Mouse (Mus musculus): ENCODE data around the gene Gm2115. TPM values are rescaled to one million over a fixed set of nuclear protein-coding genes. Genes with fewer than 3 reads are reported as not detected.
A peak's percentile ranks its signal among the peaks of the same experiment; 100 is the strongest.

Gene Gm2115
- polyA plus RNA-seq, 1 experiment, result 1.1 TPM

GRCm38 (mm10) chr7:84596002-84596401 lies 67.2 kb downstream of the Gm2115 start:
- no peaks in the 10 kb centered on the region for H3K27me3 ChIP-seq (replicated peaks; ENCODE audit: control insufficient read depth, insufficient read depth, low read length)
- no peak overlapping the region for H3K27ac ChIP-seq (ENCODE audit: insufficient read depth, low read depth, low read length)
- TF ChIP-seq CTCF (conservative IDR thresholded peaks at IDR 0.05; ENCODE audit: insufficient read depth, insufficient read length, low read depth, low read length) (no peak), POLR2A (IDR thresholded peaks at IDR 0.05; ENCODE audit: low read depth, low read length) (no peak)
- H3K4me1 ChIP-seq (ENCODE audit: control insufficient read depth, insufficient read depth, low read length), result no peaks in the 10 kb centered on the region; the same call in 1 of the 2 replicates
- H3K36me3 ChIP-seq (ENCODE audit: control insufficient read depth, insufficient read depth, low read length), result no peaks in the 10 kb centered on the region; the same call in 1 of the 2 replicates
- WGBS, result 86% methylated on average over 3 of the region's 3 CpGs
- no peak for DNase-seq
- H3K4me3 ChIP-seq (ENCODE audit: insufficient read depth, low read depth, low read length), result no peak overlapping the region

GRCm38 (mm10) chr7:84596633-84597032 lies 67.9 kb downstream of the Gm2115 start:
- Histone ChIP-seq H3K4me3 (ENCODE audit: insufficient read depth, low read depth, low read length) (no peak overlapping the region), H3K4me1 (ENCODE audit: control insufficient read depth, insufficient read depth, low read length) (no peaks in the 10 kb centered on the region; the same call in 1 of the 2 replicates), H3K27me3 (replicated peaks; ENCODE audit: control insufficient read depth, insufficient read depth, low read length) (no peaks in the 10 kb centered on the region), H3K27ac (ENCODE audit: insufficient read depth, low read depth, low read length) (no peak overlapping the region), H3K36me3 (ENCODE audit: control insufficient read depth, insufficient read depth, low read length) (no peaks in the 10 kb centered on the region; the same call in 1 of the 2 replicates)
- 88% methylated on average over 3 of the region's 3 CpGs for WGBS
- DNase-seq, result no peak
- TF ChIP-seq POLR2A (IDR thresholded peaks at IDR 0.05; ENCODE audit: low read depth, low read length) (no peak), CTCF (conservative IDR thresholded peaks at IDR 0.05; ENCODE audit: insufficient read depth, insufficient read length, low read depth, low read length) (no peak)

- Histone ChIP-seq H3K4me3 (ENCODE audit: insufficient read depth, low read depth, low read length) (no peak overlapping the region), H3K4me1 (ENCODE audit: control insufficient read depth, insufficient read depth, low read length) (no peaks in the 10 kb centered on the region; the same call in 1 of the 2 replicates), H3K36me3 (ENCODE audit: control insufficient read depth, insufficient read depth, low read length) (no peaks in the 10 kb centered on the region; the same call in 1 of the 2 replicates), H3K27me3 (replicated peaks; ENCODE audit: control insufficient read depth, insufficient read depth, low read length) (no peaks in the 10 kb centered on the region), H3K27ac (ENCODE audit: insufficient read depth, low read depth, low read length) (no peak overlapping the region)
- TF ChIP-seq CTCF (conservative IDR thresholded peaks at IDR 0.05; ENCODE audit: insufficient read depth, insufficient read length, low read depth, low read length) (no peak), POLR2A (IDR thresholded peaks at IDR 0.05; ENCODE audit: low read depth, low read length) (no peak)
- DNase-seq, result no peak
- WGBS, result 90% methylated on average over 2 of the region's 2 CpGs
These were observed 71.9 kb downstream of the Gm2115 start for GRCm38 (mm10) chr7:84600631-84601030.

DNA sequence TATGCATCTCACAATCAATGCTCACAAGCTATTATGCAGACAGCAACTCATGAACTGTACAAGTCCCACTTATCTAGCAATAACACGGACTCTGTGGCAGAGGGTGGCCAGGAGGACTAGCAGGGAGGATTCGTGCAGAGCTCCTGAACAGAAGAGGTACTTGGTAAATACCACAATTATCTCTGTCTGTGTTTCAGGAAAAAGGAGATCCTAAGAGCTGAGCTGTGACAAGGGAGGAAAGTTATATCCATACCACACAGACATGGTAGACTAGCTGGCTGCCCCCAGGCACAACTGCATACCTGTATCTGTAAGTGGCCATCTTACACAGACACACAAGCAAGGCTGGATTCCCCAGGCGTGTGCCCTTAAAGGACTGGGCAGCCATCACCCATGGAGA lies 72.6 kb downstream of the Gm2115 start:
- Histone ChIP-seq H3K36me3 (ENCODE audit: control insufficient read depth, insufficient read depth, low read length) (no peaks in the 10 kb centered on the region; the same call in 1 of the 2 replicates), H3K4me3 (ENCODE audit: insufficient read depth, low read depth, low read length) (no peak overlapping the region), H3K27ac (ENCODE audit: insufficient read depth, low read depth, low read length) (no peak overlapping the region), H3K4me1 (ENCODE audit: control insufficient read depth, insufficient read depth, low read length) (no peaks in the 10 kb centered on the region; the same call in 1 of the 2 replicates), H3K27me3 (replicated peaks; ENCODE audit: control insufficient read depth, insufficient read depth, low read length) (no peaks in the 10 kb centered on the region)
- TF ChIP-seq POLR2A (IDR thresholded peaks at IDR 0.05; ENCODE audit: low read depth, low read length), result no peak
- TF ChIP-seq CTCF (conservative IDR thresholded peaks at IDR 0.05; ENCODE audit: insufficient read depth, insufficient read length, low read depth, low read length), result no peak
- 91% methylated on average over 3 of the region's 3 CpGs for WGBS
- DNase-seq, result no peak

GRCm38 (mm10) chr7:84604501-84604900 lies 75.7 kb downstream of the Gm2115 start:
- H3K4me1 ChIP-seq (ENCODE audit: control insufficient read depth, insufficient read depth, low read length), result no peaks in the 10 kb centered on the region; the same call in 1 of the 2 replicates
- TF ChIP-seq POLR2A (IDR thresholded peaks at IDR 0.05; ENCODE audit: low read depth, low read length), result no peak
- TF ChIP-seq CTCF (conservative IDR thresholded peaks at IDR 0.05; ENCODE audit: insufficient read depth, insufficient read length, low read depth, low read length), result no peak
- no peaks in the 10 kb centered on the region for H3K36me3 ChIP-seq (ENCODE audit: control insufficient read depth, insufficient read depth, low read length)
- DNase-seq, result peak; percentile 93
- peak overlapping the region; percentile 88 for H3K27ac ChIP-seq (ENCODE audit: insufficient read depth, low read depth, low read length)
- 27% methylated on average over 3 of the region's 3 CpGs for WGBS
- no peaks in the 10 kb centered on the region for H3K27me3 ChIP-seq (replicated peaks; ENCODE audit: control insufficient read depth, insufficient read depth, low read length)
- H3K4me3 ChIP-seq (ENCODE audit: insufficient read depth, low read depth, low read length), result peak overlapping the region; percentile 5

DNA sequence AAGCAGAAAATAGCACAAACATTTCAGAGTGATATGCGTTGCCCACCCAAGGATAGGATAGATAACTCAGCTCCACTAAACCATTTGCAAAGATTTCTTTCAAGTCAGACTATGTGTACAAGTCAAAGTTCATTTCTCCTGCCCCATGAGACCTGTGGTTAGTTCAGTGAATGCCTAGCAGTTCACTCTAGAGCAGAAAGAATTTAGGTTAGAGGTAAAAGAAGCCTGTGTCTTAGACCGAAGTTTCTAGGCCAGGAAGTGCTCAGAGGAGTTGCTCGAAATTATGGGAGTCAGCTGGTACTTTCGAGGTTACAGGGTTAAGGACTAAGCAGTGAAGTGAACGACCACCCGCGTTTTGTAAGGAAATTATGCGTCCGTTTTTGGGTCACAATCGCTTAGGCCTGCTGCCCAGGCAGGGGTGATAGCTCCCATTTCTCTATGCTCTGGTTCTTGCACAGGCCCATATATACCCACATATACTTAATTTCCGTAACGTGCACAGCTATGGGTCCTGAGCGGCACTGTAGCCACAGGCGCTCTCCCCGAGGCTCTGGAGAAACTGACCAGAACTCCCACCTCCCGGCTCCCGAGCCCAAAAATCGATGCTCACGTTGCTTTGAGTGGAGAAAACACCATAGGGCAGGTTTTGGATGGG lies 76.4 kb downstream of the Gm2115 start:
- H3K27me3 ChIP-seq (replicated peaks; ENCODE audit: control insufficient read depth, insufficient read depth, low read length), result no peaks in the 10 kb centered on the region
- H3K36me3 ChIP-seq (ENCODE audit: control insufficient read depth, insufficient read depth, low read length), result no peaks in the 10 kb centered on the region
- TF ChIP-seq CTCF (conservative IDR thresholded peaks at IDR 0.05; ENCODE audit: insufficient read depth, insufficient read length, low read depth, low read length), result no peak
- H3K27ac ChIP-seq (ENCODE audit: insufficient read depth, low read depth, low read length), result peak overlapping the region; percentile 88
- peak overlapping the region; percentile 82 for H3K4me3 ChIP-seq (ENCODE audit: insufficient read depth, low read depth, low read length)
- DNase-seq, result peak; percentile 55
- 6% methylated on average over 19 of the region's 19 CpGs for WGBS
- H3K4me1 ChIP-seq (ENCODE audit: control insufficient read depth, insufficient read depth, low read length), result no peaks in the 10 kb centered on the region; the same call in 1 of the 2 replicates

GRCm38 (mm10) chr7:84605704-84606292 lies 77.0 kb downstream of the Gm2115 start:
- peak; percentile 98 for DNase-seq
- Histone ChIP-seq H3K27me3 (replicated peaks; ENCODE audit: control insufficient read depth, insufficient read depth, low read length) (no peaks in the 10 kb centered on the region), H3K36me3 (ENCODE audit: control insufficient read depth, insufficient read depth, low read length) (no peaks in the 10 kb centered on the region), H3K4me1 (ENCODE audit: control insufficient read depth, insufficient read depth, low read length) (no peaks in the 10 kb centered on the region; the same call in 1 of the 2 replicates), H3K4me3 (ENCODE audit: insufficient read depth, low read depth, low read length) (peak overlapping the region; percentile 82), H3K27ac (ENCODE audit: insufficient read depth, low read depth, low read length) (peak overlapping the region; percentile 88)
- under 1% methylated on average over 35 of the region's 36 CpGs for WGBS
- TF ChIP-seq POLR2A (IDR thresholded peaks at IDR 0.05; ENCODE audit: low read depth, low read length) (peak; percentile 85), CTCF (conservative IDR thresholded peaks at IDR 0.05; ENCODE audit: insufficient read depth, insufficient read length, low read depth, low read length) (no peak)
